Mouse (Mus musculus) right cerebral cortex, adult 2 months (tissue): ENCODE results near the gene Matk.

Experiments
- DNase-seq, 2 experiments: peaks; one replicate each; pipeline ENCODE4 v3.0.0; 2021 to 2022; ENCODE audit warnings: low spot score in 2 of 2

The Matk gene

GRCm38 (mm10) chr10:81285694-81286450, 33.1 kb downstream of the Matk start:
- peak; percentile 78 to 82 for DNase-seq

DNA sequence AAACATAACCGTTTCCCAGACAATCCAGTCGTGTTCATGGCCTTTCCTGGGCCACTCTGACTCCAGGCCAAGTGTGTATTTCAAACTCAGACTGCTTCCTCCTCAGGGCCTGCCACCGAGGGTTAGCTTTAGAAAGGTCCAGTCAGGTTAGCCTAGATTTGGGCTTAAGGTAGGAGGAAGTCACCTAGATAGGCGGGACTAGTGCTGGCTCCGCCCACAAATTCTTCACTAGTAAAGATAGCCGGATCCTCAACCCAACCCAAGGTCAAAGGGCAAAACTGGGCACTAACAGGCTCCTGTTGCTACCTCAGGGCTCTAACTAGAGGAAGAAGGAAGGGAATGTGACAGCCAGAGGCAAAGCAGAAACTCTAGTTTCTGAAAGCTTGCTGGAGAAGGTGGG, 33.9 kb downstream of the Matk start:
- no peak for DNase-seq

GRCm38 (mm10) chr10:81287513-81288157, 34.9 kb downstream of the Matk start:
- DNase-seq, result no peak

DNA sequence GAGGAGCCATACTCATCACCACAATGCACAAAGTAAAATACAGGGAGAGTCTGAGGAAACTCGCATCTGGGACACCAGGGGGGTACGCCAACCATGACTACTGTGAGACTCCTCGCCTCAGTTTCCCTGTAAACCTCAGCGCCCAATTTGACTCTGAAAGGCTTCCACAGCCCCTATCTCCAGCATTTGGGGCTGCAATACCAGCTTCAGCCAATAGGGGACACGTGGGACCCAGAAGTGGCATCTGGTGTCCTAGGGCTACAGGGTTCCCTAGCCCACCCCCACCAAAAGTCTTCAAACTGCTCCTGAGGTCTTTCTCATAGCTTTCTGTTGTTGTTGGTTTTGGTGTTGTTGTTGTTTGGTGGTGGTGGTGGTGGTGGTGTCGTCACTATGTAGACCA, 35.9 kb downstream of the Matk start:
- DNase-seq, result no peak

- peak in 1 of 2 experiments; percentile 69 for DNase-seq
These were observed 36.5 kb downstream of the Matk start for GRCm38 (mm10) chr10:81289278-81289677.

DNA sequence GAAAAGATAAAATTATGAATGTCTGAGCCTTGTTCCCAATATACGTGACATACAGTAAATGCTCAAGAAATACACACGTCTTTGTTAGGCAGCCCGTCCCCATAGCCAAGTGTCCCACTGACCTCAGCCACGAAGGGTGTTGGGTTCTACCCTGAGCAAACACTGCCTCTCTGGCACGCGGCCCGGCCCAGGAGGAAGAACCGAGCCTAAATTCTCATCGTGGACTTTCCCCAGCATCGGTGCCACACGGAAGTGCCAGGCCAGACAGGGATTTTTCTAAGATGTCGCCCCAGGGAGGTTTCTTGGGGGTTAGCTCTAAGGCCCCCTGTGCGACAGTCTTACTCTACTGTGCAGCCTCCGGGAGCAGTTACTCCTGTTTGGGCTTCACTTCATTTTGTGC, 37.1 kb downstream of the Matk start:
- DNase-seq, result no peak

- no peak for DNase-seq
These were observed 38.1 kb downstream of the Matk start for GRCm38 (mm10) chr10:81290698-81291460.

DNA sequence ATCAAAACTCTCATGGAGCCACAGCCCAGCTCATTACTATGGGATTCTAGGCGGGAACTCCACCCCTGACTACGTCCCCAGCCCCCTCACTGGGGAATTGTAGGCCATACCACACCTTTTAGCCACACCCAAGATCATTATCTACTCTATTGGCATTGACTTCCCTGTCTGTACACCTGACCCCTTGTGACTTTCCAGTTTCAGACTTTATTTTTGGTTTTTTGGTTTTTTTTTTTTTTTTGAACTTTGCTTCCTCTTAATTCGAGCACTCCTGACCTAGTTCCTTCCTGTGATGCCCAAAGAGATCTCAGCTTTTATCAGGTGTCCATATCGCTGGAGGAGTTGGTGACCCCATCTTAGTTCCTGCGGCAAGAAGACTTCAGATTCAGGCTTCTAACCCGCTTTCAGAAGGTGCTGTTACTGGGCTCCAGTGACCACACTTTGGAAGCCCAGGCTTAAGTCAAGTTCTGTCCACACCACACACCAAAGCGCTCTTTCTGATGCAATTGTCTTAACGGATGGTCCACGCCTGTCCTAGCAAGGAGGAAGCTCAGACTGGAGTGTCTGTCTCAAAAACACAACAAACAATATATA, 38.9 kb downstream of the Matk start, which contains the start of gene Tjp3:
TSS of gene Tjp3 (minus strand) at position 71 of the 594 bp plus-strand sequence.
- DNase-seq, result no peak

- DNase-seq, result peak; percentile 100
These were observed 40.0 kb downstream of the Matk start, which contains the start of gene Pip5k1c for GRCm38 (mm10) chr10:81292554-81293333. Gene Pip5k1c (plus strand): TSS chr10:81292963.

- no peak for DNase-seq
These were observed 40.7 kb downstream of the Matk start for GRCm38 (mm10) chr10:81293334-81294030.

DNA sequence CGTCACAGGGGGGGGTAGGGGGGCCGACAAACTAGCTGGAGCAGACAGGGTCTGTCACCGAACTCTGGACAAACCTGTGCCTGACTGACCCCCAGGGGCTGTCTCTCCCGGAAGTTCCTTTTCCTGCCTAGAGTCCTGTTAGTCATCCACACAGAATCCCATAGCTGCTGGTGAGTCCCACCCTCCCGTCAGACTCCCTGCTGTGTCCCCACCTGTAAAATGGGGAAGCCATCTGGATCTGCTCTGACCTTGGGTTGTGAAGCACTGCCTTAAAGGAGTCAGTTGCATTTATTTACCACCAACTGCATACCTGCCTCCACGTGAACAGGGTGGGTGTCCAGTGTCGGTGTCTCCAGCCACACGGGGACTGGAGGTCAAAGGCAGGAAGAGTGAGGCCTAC, 41.7 kb downstream of the Matk start:
- DNase-seq, result no peak

- peak; percentile 66 to 71 for DNase-seq
These were observed 42.5 kb downstream of the Matk start for GRCm38 (mm10) chr10:81295185-81295584.

GRCm38 (mm10) chr10:81297246-81297645, 44.5 kb downstream of the Matk start:
- DNase-seq, result no peak

- DNase-seq, result no peak
These were observed 45.1 kb downstream of the Matk start for GRCm38 (mm10) chr10:81297845-81298244.

- peak; percentile 74 to 77 for DNase-seq
These were observed 45.8 kb downstream of the Matk start for GRCm38 (mm10) chr10:81298369-81299100.

- no peak for DNase-seq
These were observed 47.0 kb downstream of the Matk start for GRCm38 (mm10) chr10:81299585-81300351.

DNA sequence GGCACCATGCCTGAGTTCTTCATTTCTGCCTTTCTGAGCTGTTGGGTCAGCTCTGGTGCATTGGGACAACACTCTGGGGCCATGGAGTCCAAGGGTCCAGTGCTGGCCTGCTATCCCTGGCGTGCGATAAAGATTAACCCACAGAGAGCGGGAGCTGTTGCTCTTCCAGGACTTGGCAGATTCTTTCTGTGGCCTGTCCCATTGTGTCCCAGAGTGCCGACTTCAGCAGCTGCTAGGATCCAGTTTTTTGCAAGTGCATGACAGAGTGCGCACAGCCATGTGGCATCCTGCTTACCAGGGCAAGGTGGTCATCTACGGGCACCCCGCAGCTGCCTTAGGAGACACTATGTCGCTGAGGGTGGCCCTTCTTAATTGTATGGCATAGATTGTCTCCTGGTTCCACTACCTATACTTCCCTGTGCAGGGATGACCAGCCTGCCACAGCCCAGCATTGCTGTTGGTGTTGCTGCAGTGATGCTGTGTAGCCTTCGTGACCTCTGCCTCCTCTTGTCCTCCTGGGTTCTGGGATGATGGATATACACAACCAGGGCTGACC, 47.7 kb downstream of the Matk start:
- no peak for DNase-seq

- no peak for DNase-seq
These were observed 48.6 kb downstream of the Matk start for GRCm38 (mm10) chr10:81301321-81301720.

GRCm38 (mm10) chr10:81302288-81302687, 49.6 kb downstream of the Matk start:
- no peak for DNase-seq
